Mouse (Mus musculus) NIH3T3 (cell line): ENCODE results near the gene Polrmt.

Source experiments
- DNase-seq: peaks from one replicate; pipeline ENCODE4 v3.0.0-alpha.2; 2012; ENCODE audit warnings: low read depth

The Polrmt gene

DNA sequence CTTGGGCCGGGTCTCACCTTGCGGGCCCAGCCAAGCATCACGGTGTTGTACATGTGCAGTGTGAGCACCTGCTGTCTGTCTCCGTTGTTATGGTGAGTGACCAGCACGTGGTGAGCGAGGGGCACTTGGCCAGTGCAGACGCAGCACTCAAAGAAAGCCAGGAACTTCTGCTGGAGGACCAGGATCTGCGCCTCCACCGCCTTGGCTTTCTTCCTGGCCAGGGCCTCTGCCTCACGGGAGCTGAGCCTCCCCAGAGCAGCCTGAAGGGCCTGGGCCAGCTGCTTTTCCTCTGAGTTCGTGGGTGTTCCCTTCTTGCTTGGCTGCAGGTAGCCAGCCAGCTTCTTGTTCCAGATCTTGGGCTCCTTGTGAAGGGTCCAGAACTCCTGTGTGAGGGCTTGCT is 3.2 kb downstream of the Polrmt start:
- DNase-seq = no peak

DNA sequence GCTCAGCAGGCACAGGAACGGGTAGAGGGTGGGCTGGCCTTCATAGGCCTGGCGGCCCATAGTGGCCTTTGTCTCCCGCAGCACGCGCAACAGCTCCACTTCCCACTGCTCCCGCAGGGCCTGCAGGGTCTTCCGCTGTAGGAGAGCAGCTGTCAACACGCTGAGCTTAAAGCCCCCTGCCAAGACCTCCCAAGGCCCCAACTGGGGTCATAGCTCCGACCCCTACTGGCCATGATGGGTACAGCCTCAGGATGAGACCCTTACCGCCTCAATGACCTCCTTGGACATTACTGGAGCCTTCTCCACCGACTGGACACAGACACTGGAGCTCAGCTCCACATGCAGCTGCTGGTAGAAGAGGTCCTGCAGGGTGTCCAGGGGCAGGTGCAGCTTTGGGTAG is 5.5 kb downstream of the Polrmt start:
- no peak for DNase-seq

DNA sequence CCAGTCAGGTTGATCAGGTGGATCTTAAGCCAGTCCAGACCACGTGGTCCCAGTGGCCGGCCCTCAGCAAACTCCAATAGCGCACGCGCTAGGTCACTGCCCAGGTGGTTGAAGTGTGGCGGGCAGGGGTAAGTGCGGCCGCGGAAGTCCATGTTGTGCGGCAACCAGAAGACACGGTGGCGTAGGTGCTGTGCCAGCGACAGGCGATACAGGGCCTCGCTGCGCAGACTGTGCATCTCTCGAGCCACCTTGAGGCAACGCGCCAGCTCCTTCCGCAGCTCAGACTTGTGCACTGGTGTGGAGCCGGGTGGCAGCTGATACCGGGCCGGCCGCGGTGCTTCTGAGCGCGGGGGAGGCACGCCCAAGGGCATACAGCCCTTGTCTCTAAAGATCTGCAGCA is 7.1 kb downstream of the Polrmt start:
- DNase-seq = peak; percentile 37

DNA sequence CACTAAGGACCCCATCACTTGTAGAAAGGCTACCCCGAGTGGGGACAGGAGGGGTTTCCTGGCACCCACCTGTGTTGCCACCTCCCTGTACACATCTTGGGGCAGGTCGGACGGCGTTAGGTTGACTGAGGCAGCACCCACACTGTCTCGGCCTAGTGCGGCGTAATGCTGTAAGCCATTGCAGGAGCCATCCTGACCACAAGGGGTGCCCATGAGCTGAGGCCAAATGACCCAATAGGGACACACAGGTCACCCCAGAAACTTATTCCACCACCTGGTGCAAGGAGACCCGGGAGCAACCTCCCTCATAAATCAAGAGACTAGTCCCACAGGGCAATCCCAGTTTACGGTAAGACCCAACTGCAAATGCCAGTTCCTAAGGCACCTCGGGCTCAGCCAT is 8.1 kb downstream of the Polrmt start:
- no peak for DNase-seq

- DNase-seq = no peak
Measured at GRCm38 (mm10) chr10:79736706-79737105, 9.7 kb downstream of the Polrmt start.

- DNase-seq = no peak
Measured at GRCm38 (mm10) chr10:79735361-79735760, 11.0 kb downstream of the Polrmt start.

DNA sequence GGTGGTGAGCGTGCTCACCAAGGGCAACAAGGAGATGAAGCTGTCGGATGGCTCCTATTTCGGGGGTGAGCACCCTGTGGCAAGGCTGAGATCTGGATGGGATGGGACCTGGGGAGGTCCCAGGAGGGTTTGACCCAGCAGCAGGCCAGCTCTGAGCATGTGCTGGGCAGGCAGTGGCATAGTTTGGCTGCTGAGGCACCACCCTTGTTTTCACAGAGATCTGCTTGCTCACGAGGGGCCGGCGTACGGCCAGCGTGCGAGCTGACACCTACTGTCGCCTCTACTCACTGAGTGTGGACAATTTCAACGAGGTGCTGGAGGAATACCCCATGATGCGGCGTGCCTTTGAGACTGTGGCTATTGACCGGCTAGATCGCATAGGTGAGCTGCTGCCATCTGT is 12.5 kb downstream of the Polrmt start:
- no peak for DNase-seq

GRCm38 (mm10) chr10:79732500-79732899 is 13.9 kb downstream of the Polrmt start:
- peak; percentile 37 for DNase-seq

DNA sequence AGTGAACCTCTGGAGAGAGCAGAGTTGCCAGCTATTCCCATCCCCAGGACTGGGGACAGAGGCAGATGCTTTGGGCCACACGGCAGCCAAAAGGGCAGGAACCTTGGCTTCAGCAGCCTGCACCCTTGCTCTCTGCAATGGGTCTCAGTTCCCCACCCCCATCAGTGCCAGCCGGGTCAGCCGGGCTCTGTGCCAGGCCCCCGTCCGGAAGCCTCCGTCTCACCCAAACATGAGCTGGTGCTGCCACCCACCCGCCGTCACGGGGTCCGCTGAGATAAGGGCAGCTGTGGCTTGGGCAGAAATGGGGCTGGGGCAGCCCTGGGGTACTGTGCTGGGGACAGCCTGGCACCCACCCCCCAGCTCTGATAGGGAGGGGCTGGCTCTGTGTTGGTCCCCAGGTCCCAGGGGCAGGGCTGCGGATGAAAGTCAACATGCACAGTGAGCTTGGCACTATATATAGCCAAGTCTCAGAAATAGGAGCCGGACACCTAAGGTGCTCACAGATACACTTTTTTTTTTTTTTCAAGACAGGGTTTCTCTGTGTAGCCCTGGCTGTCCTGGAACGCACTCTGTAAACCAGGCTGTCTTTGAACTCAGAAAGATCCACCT is 16.9 kb downstream of the Polrmt start:
- DNase-seq = no peak

GRCm38 (mm10) chr10:79728323-79729249 is 17.8 kb downstream of the Polrmt start:
- DNase-seq = no peak

- DNase-seq = peak; percentile 58
Measured at GRCm38 (mm10) chr10:79726090-79726489, 20.3 kb downstream of the Polrmt start.

- DNase-seq = no peak
Measured at GRCm38 (mm10) chr10:79723692-79724091, 22.7 kb downstream of the Polrmt start.

DNA sequence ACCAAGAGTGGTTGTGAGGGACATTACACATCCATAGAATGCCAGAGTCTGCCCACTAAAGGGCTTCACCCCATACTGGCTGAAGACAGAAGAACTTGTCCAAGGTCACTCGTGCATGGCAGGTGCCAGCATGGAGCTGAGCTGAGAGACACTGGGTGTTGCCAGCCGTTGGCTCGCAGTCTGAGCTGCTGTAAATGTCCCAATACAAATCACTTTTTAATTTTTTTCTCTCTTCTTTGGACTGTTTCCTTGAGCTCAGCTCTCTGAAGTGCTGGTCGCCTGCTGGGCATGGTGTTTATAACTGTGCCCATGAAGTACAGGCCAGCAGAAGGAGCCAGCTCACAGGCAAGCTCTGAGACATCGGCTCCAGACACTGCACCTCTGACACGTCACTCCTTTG is 23.3 kb downstream of the Polrmt start:
- no peak for DNase-seq

- no peak for DNase-seq
Measured at GRCm38 (mm10) chr10:79721089-79721488, 25.3 kb downstream of the Polrmt start.

GRCm38 (mm10) chr10:79717640-79718357 is 28.6 kb downstream of the Polrmt start:
- DNase-seq = peak; percentile 89

GRCm38 (mm10) chr10:79716988-79717355 is 29.4 kb downstream of the Polrmt start:
- DNase-seq = no peak

- no peak for DNase-seq
Measured at GRCm38 (mm10) chr10:79716254-79716987, 30.0 kb downstream of the Polrmt start, which contains the start of gene Hcn2. TSS of gene Hcn2 (plus strand) at chr10:79716634.

DNA sequence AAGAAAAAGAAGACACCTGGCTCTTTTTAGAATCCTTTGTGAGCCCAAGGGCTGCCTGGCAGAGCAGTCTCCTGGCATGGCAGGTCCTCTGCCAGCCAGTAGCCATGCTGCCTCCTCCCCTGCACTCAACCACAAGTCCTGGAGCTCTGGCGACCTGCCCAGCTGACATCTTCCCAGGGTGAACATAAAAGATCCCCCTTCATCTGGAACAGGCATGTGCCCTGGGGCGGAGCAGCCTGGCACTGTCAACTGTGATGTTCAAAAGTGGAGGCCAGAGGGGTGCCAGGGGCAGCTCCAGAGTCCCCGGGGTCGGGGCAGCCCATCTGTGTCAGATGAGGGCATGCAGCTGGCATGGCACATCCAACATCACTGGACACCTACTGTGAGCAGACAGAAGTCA is 31.4 kb downstream of the Polrmt start:
- no peak for DNase-seq

GRCm38 (mm10) chr10:79713163-79713562 is 33.2 kb downstream of the Polrmt start:
- no peak for DNase-seq

- peak; percentile 87 for DNase-seq
Measured at GRCm38 (mm10) chr10:79712499-79713126, 33.8 kb downstream of the Polrmt start.

DNA sequence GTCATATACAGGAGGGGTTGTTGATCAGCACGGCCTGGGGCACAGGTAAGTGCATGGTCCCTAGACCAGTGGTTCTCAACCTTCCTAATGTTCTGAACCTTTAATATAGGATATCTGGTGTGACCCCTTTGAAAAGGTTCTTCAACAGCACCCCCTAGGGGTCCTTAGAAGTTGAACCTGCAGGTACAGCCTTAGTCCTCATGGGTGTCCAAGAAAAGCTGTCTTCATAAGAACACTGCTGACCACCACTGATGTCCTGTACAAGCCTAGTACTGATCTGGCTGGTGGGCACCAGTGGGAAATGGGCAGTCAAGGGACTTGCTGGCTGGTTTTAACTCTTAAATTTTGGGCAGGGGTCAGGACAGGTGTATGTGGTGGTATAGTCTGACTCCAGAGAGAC is 34.4 kb downstream of the Polrmt start:
- peak; percentile 48 for DNase-seq

DNA sequence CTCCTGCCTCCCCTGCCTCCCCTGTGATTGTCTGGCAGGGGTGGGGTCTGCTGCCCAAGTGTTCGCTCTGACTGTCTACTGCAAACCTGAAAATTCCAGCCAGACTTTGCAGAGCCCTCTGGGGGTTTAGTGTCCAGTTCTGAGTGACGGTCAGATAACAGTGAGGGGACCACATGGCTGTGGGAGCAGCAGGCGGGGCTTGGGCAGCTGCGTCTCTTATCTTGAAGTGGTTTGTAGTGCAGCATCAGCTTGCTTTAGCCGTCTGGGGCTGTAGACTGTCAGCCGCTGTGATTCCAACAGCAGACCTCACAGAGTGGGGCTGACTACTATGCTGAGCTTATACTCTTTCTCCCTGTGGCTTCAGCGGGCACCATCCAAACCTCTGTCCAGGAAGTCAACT is 37.1 kb downstream of the Polrmt start:
- DNase-seq = no peak
